Mouse (Mus musculus): ENCODE measurements around the gene 2900026A02Rik.

2900026A02Rik gene

GRCm38 (mm10) chr5:113221147-113221865 lies at the start of gene 2900026A02Rik:
2900026A02Rik (minus strand) TSS chr5:113221236.
- peak; percentile 7 for DNase-seq (ENCODE audit: low read depth)

DNA sequence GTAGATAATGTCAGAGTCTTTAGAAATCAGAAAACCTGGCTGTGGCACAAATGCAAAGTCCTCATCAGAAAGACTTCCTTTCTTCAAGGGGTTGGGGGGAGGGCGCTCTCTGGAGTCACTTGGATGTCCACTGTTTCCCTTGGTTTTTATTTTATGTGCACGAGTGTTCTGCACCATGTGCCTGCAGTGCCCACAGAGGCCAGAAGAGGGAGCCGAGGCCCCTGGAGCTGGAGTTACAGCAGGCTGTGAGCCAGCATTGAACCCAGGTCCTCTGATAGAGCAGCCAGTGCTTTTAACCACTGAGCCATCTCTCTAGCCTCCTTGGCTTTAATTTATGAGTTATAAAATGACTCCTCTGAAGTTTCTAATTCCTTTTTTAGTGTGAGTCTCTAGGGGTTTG lies 49.0 kb upstream of the 2900026A02Rik start:
- no peak for DNase-seq (ENCODE audit: low read depth)

DNA sequence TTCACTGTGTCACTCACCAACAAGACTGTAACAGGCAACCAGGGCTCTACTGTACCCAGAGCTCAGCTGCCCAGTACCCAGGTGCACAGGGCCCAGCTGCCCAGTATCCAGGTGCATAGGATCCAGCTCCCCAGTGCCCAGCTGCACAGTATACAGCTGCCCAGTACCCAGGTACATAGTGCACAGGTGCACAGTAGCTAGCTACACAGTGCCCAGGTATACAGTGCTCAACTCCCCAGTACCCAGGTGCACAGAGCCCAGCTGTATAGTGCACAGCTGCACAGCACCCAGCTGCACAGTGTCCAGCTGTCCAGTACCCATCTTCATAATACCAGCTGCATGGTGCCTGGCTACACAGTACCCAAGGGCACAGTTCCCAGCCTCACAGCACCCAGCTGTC lies 47.2 kb upstream of the 2900026A02Rik start:
- DNase-seq (ENCODE audit: low read depth), result no peak

GRCm38 (mm10) chr5:113265637-113266036 lies 44.6 kb upstream of the 2900026A02Rik start:
- DNase-seq (ENCODE audit: low read depth), result no peak

DNA sequence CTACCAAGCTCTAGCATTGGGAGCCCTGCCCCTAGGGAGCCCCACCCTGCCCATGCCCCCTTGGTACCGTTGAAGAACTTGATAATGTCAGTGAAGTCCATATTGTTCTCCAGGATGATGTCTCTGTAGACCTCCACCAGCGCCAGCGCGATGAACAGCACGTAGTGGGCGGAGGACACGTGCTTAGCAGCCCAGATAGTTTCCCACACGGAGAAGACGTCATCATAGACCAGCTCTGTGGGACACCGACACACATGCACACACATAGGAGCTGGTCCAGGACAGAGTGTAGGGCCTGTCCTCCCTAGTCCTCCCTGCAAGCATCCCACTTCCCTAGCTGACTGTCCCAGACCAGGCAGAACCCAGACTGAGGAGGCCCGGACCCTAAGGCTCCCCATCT lies 29.8 kb upstream of the 2900026A02Rik start:
- DNase-seq (ENCODE audit: low read depth), result no peak

- DNase-seq (ENCODE audit: low read depth), result no peak
Observed at GRCm38 (mm10) chr5:113249263-113249930, 28.4 kb upstream of the 2900026A02Rik start.

DNA sequence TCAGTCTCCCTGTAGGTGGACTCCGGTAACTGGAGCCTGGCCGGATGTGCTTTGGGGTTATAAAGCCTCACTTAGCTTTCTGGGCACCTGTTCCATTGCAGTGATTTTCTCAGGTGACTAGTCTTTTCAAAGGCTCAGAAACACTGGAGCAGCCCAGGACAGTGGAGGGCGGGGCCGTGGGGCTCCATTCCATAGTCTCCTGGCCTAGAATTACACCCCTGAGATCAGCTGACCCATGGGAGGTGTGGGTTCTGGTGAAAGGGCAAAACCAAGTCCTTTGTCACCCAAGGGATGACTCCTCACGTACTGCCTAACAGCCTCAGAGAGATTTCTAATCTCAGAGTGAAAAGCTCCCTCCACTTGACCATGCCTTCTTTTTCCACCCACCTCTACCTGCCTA lies 9.2 kb upstream of the 2900026A02Rik start:
- no peak for DNase-seq (ENCODE audit: low read depth)

DNA sequence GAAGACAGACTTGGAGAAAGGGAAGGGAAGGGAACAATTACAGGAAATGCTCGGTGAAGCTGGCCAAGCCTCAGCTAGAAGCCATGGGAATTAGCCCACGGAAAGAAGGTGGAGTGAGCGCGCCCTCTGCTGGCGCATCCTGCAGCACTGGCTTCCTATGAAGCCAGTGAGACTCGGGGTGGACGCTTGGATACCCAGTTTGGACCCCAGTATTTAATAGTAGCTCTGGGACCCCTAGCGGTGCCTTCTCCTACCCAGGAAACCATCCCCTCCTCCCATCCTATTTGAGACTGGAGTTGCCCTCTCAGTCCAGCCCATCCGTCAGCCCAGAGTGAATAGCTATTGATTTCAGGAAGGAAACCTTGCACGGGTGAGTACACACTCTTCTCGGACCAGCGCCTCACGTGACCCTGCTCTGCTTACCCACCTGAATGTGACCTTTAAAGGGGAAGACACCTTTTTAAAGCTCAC lies 5.6 kb upstream of the 2900026A02Rik start, which contains the start of gene Tmem211:
TSS of gene Tmem211 (plus strand) at position 278 of the 471 bp plus-strand sequence.
- peak; percentile 29 for DNase-seq (ENCODE audit: low read depth)

- DNase-seq (ENCODE audit: low read depth), result no peak
Observed at GRCm38 (mm10) chr5:113225686-113226435, 4.8 kb upstream of the 2900026A02Rik start.

DNA sequence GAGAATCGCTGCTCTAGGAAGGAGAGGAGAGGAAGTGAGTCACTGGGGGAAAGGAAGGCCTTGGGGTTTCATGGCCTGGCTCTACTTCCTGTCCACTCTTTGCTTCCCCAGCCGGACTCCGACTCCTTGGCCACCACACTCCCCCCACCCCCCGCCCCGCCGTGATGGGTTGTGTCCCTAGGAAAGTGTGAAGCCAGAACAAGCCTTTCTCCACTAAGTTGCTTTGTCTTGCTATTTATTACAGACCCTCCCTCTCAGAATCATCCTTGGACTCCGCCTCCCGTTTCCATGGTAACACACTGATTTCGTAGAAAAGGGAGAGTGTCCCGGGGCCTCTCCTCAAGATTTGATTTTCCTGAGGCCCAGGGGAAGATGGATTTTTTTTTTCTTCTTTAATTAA lies 4.2 kb upstream of the 2900026A02Rik start:
- DNase-seq (ENCODE audit: low read depth), result no peak

- no peak for DNase-seq (ENCODE audit: low read depth)
Observed at GRCm38 (mm10) chr5:113223888-113224287, 2.9 kb upstream of the 2900026A02Rik start.

- no peak for DNase-seq (ENCODE audit: low read depth)
Observed at GRCm38 (mm10) chr5:113220383-113221146, 471 bp downstream of the 2900026A02Rik start.

- DNase-seq (ENCODE audit: low read depth), result no peak
Observed at GRCm38 (mm10) chr5:113219876-113220275, 1.2 kb downstream of the 2900026A02Rik start.

DNA sequence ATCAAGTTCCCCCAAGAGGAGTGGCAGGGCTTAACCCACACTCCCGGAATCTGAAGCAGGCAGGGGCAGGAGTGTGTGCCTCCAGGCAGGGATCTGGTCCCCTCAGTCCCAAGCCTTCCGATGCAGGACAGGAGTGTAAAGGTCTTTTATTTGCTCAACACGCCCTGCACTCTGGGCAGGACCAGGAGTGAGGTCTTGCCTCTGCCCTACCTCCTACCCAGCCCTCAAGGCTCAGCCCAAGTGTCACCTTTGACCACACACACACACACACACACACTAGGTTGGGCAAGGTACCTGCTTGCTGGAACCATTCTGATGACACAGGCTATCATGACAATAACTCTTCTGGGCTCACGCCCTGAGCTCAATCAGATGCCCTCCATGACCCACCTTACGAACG lies 1.6 kb downstream of the 2900026A02Rik start:
- DNase-seq (ENCODE audit: low read depth), result no peak

- no peak for DNase-seq (ENCODE audit: low read depth)
Observed at GRCm38 (mm10) chr5:113218617-113219235, 2.3 kb downstream of the 2900026A02Rik start.

DNA sequence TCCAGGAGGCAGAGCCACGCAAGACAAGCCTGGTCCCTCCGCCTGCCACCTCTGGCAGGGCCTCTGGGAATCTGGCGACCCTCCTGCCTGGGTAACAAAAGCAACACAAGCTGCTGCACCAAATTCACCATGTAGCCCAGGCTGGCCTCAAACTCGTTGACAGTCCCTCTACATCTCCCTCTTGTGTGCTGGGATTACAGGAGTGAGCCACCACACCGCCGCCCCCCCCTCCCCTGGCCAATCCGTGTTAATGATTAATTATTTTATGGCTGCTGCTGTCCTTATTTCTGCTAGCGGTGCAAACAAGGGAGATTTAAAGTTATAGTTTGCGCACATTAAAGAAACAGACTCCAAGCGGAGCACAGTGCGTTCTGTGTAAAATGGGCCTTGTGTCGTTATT lies 4.0 kb downstream of the 2900026A02Rik start:
- no peak for DNase-seq (ENCODE audit: low read depth)

GRCm38 (mm10) chr5:113216328-113216960 lies 4.6 kb downstream of the 2900026A02Rik start:
- DNase-seq (ENCODE audit: low read depth), result no peak

DNA sequence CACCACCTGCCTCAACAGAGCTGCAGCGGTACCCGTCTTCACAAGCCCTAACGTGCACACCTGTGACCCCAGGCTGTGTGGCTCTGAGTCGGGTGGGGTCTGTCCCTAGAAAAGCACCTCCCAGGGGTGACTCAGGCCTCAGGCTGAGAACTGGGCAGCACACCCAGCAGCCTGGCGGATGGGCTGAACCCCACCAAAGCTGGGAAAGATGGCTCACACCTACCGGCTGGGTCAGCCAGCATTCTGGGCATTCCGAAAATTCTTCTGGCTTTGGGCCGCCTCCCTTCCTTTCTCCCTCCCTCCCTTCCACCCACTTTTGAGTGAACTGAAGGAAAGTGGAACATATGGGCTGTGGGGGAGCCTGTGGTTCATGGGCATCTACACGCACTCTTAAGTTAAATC lies 5.4 kb downstream of the 2900026A02Rik start:
- no peak for DNase-seq (ENCODE audit: low read depth)

DNA sequence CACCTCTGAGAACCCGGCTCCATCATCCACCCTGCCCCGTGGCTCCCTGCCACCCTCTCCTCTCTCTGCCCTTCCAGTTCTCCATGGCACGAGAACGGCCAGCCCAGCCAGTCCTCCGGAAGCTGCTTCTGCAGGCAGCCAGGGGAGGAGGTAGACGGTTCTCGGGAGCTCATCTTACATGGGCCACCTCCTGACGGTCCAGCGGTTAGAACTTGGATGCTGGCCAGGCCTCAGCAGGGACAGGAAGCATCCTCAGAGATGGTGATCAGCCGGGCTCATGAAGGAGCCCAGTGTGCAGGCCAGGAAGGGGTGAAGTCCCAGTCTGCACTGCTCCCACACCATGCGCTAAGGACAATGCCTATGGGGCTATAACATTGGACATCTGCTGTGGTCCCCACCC lies 6.6 kb downstream of the 2900026A02Rik start:
- no peak for DNase-seq (ENCODE audit: low read depth)

DNA sequence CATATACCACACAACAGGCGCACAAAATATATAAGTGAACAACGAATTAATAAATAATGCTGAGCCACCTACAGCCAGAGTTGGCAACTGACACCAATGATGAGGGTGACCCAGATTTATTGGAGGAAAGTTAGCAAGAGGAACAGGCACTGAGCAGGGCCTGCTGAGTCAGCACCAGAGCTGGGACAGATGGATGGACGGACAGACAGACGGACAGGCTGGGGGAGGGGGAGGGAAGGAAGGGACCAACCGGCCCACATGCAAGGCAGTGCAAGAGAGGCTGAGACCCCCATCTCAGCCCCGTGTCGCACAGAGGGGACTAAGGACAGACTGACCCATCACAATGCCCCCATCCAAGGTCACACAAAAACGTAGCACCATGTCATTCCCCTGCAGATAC lies 7.0 kb downstream of the 2900026A02Rik start:
- no peak for DNase-seq (ENCODE audit: low read depth)
